Mouse (Mus musculus) left cerebral cortex, postnatal 25 days (tissue): ENCODE results near the gene Gm21964. TPM values are rescaled to one million over a fixed set of nuclear protein-coding genes. Genes with fewer than 3 reads are reported as not detected.

Experiments
- DNase-seq, 2 experiments: peaks; one replicate each; pipeline ENCODE4 v3.0.0; 2022; ENCODE audit warnings: low spot score in 2 of 2, mixed read lengths in 1 of 2
- intact Hi-C: fragments of 180-260 bp; cut with DNase I; formaldehyde crosslinking; loops from one replicate; pipeline ENCODE4 v1.15.1; 2025
- total RNA-seq, 2 experiments: library from RNA; stranded (reverse); gene quantifications; 2 replicates each; pipeline ENCODE4 v1.2.3; 2021

Gene Gm21964
- total RNA-seq = not detected

DNA sequence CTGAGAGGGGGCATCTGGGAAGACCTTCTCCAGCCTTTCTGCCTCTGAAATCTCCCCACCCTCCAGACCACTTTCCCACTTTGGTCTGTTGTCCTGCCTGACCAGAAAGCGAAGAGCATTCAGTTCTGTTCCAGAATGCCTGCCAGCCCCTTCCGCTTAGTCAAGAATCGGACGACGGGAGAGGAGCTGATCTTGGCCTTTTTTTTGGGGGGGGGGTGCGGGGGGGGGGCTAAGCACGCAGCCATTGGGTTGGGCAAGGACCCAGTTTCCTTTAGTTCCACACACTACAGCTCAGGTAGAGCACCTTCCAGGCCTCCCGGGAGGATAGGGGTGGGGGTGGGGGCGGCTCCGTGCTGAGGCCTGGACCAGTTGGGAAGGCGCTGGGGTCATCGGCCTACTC is at the start of gene Gm21964:
Gm21964 (plus strand) TSS at position 301 of the 400 bp plus-strand sequence.
- intact Hi-C loops = no loop called here

DNA sequence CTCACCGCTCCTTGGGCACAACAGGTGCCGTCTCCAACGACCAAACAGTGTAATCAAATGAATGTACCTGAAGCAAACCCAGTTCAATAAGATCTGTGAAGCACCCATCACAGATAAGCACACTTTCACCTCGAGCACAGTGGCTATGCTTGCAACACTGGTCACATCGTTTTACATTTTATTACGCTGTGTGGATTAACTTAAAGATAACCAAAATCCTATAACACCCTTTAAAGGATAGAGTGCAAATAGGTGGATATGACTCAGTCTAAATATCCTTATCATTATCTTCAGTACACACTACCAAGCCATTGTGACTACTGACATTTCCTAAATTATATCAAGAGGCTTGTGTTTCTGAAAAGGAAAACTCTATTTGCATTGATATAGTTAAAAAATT is 49.8 kb upstream of the Gm21964 start:
- no peak for DNase-seq
- intact Hi-C loops = no loop called here

More for the DNA sequence above, at the start of gene Gm21964:
- no peak for DNase-seq

DNA sequence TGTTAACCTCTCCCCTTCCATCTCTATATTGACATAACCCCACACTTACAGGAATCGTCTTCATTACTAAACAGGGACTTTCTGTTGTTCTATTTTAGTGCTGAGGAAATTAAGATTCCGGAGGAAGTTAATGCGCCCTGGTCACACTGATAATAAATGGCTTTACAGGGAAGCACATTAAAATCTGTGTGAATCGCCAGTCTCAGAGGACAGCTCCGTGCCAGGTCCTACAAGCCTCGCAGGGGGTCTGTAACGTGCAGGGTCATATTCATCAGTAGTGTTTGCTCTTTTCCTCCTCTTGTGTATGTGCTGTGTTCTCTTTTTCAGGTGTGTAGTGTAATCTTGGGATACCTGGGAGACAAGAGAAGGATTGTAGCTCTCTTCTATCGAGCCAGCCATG is 42.8 kb upstream of the Gm21964 start:
- intact Hi-C loops = no loop called here
- no peak for DNase-seq

DNA sequence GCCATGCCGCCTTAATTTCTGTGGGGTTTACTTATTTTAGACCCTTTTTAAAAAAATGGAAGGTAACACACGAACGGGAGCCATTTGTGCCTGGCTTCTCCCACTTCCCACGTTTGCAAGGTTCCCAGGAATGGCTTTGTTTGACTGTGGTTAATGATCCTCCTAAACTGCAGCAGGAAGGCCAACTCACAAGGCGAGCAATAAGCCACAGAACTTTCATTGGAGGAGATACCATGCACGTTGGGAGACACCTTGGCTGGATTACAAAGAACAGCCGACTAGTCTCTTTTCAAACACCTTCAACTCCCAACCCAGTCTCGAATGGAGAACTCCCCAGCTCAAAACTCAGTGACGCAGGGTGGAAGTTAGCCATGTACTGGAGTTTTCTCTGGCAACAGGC is 36.8 kb upstream of the Gm21964 start:
- intact Hi-C loops = no loop called here
- no peak for DNase-seq

DNA sequence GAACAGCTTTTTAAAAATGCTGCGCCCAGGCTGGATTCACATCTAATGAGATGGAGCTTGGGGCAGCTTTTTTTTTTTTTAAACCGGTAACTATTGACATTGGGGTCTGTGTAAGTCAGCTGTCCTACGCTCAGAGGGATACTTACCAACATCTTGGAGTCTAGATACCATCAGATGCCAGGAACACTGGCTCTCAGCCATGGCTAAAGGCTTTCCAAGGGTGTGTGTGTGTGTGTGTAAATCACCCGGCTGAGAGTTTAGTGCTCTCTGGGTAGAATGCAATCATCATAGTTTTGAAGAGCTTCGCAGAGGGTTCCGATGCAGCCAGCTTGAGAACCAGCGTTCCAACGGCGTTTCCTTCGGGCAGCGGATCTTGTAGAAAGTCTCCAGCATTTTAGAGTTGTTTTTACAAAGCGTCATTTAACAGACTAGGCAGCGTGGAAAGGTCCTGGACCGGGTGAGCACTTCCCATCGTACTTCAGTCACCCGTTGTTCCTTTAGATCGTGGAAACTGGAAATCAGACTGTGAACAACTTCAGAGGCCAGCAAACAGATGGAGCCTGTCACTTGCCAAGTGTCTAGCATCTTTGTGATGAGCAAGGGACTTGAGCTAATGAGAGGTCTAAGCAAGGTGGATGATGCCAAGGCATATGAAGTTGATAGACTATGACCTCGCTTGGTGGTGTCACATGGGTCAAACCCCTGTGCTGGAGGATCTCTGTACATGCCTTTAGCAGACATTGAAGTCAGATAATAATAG is 36.2 kb upstream of the Gm21964 start:
- no peak for DNase-seq
- intact Hi-C loops = no loop called here

DNA sequence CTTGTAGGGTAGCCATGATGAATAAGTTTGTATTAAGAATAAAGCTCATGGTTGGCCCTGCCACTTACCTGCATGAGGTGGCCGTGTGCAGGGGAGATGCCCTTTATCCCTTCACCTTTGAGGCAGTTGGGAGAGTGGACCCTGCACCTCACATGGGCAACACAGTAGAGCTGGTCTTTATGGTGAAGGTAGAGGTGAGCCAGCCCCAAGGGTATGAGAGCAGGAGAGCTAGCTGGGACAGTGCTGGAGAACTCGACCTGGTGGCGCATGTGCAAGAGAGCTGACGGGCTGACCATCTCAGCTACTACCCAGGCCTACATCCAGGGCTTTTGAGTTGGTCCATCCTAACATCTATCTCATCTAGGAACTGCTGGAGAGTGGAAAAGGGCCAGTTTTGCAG is 35.3 kb upstream of the Gm21964 start:
- no peak for DNase-seq
- intact Hi-C loops = no loop called here

DNA sequence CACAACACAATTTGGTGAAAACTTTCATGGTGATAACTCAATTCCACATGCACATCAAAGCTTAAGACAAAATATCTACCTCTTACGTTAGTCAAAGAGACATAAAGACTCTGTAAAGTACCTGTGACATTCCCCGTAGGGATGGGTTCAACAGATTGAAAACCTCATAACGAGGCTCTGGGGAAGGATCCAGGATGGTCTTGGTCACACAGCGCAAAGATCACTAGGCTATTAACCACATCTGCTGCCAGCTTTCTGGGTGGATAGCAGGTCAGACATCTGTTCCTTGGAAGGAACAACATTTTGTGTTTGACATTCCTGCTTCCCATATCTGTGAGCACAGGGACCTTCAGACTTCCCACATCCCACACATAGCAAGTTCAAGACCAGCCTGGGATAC is 31.3 kb upstream of the Gm21964 start:
- intact Hi-C loops = loop anchor here (10.0 kb wide), 1 partner anchor 205 kb away; the partner anchor contains the start of gene Phlpp2
- DNase-seq = no peak

DNA sequence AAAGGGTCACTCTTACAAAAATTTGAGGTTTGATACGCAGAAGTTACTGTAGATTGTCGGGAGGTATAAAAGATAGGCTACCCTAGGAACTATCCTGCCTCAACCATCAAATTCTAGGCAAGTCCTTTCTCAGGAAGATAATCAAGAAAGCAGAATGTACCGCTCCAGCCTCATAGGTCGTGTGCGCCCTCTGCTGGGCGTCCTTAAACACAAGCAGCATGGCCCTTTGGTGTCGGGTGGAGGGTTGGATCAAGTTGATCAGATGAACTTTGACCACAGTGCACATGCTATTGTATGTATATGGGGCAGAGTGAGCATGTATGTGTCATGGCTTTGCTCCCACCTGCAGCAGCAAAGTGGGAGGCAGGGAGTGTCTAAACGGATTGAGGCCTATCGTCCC is 29.4 kb upstream of the Gm21964 start:
- DNase-seq = peak; percentile 62
- intact Hi-C loops = loop anchor here (1.0 to 10.0 kb wide), 2 partner anchors 101 to 207 kb away; partner anchors contain the start of gene Phlpp2

DNA sequence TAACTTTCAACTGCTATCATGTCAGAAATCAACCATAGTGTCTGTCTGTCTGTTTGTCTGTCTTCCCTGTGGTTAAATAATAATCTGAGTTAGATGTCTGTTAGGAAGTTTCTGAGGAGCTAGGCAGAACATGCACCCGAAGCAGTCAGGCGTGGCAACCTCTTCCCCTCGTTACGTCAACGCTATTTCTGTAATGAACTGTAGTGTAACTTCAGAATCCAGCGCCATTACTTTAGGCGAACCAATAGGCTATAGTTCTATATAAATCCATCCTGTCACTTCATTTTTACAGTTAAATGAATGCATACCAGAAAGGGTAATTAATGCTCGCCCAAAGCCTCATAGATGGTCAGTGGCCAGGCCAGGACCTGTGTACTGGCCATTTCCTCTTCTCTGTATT is 26.5 kb upstream of the Gm21964 start:
- intact Hi-C loops = loop anchor here (10.0 kb wide), 1 partner anchor 210 kb away; the partner anchor contains the start of gene Phlpp2

DNA sequence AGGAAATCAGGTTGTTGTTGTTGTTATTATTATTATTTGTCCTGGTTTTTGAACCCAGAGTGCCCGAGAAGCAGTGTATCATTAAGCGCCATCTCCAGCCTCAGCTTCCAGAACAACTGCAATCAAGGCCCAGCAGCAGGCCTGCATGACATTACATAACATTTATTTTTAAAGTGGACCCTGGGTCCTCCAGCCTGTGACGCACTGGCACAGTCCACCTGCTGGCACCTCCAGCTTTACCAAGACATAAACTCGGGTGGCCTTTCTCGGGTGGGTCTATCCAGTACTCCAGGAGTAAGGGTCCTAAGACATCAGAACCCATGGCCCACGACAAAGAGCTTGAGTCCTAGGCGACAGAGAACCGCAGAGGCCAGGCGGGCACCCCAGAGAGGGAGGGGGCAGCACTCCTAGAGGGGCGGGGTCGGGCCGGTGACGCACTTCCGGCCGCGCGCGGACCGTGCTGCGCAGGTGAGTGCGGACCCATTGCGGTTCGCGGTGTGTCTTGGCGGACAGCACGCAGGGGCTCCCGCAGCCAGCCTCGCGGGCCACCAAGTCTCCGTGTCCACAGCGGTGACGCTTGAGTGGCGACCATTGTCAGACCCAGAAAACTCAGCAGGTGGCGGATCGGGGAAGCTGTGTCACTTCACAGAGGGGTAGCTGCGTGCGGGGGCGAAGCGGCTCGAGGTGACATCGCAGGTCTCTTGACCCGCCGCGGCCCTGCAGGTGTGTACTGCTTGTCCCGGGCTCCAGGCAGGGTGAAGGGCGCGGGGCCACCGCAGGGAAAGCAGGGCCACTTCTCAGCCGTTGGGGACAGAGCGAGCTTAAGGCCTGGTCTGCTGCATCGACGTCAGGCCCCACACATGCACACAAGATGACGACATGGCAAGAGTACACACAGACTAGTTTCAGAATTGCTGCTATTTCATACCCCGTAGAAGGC is 21.5 kb upstream of the Gm21964 start, which contains the start of gene Zfp612:
Zfp612 (plus strand) TSS at position 465 of the 940 bp plus-strand sequence.
- intact Hi-C loops = loop anchor here (10.0 kb wide), 1 partner anchor 215 kb away; the partner anchor contains the start of gene Phlpp2
- peak; percentile 75 to 76 for DNase-seq

More for the DNA sequence above, 26.5 kb upstream of the Gm21964 start:
- DNase-seq = no peak

DNA sequence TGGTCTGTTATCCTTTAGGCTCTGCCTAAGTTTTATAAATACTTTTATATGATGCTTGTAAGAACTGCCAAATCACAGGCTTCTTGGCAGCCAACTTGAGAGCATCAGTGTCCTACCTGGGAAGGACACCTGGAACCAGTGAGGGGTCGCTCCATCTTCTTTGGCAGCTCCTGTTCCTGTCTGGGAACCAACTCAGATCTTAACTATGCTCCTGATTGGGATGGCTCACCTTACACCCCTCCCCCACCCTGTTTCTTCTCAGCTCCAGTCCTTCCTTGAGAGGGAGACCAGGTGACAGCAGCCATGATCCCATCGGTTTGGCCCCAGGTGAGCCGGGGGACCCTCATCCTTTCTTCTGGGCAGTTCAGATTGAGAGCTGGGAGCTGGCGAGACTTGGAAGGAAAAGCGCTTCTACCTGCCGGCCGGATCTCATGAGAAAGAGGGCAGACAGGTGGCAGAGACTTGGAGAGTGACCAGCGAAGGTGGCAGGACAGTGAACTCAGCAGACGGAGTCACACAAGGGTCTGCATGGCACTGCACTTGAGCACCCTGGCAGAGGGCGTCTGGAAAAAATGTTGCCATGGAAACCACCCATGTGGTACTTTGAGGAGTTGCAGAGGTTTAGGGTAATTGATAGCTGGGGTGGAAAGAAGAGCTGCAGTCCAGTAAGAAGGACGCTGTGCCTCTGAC is 18.4 kb upstream of the Gm21964 start:
- intact Hi-C loops = no loop called here
- DNase-seq = no peak

DNA sequence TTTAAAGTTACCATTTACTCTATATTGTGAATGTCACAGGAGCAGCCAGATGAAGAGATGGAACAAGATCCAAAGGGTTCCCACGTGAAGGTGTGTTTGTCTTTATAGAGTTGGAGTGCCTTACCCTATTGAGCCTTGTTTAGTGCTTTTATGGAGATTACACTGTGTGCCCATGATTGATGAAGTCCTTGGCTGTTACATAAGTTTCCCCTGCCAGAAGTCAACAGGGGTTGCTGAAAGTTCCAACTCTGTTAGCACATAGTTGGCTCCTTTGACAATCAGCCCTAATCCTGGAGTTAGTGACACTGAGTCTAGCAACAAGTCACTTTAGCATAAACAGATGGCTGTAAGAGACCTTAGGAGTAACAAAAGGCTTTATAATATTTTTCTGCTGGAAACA is 9.1 kb upstream of the Gm21964 start:
- intact Hi-C loops = no loop called here
- no peak for DNase-seq

DNA sequence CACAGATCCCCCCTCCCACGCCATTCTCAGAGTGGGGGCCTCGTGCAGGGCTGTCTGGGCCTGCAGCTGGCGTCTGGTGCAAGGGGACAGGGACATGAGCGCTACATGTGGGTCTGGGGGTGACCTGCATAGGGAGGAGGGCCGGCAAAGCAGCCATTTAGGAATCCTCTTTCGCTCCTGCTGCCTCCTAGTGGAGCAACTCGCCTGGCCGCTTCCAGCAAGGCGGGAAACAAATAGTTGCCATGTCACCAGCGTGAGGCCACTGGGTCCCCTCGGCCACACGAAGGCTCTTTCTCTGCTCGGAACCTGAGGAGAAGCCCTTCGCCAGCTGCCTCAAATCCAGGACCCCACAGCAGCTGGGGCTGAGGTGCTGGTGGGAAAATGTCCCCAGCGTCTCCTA is 669 bp downstream of the Gm21964 start:
- no peak for DNase-seq
- intact Hi-C loops = no loop called here

DNA sequence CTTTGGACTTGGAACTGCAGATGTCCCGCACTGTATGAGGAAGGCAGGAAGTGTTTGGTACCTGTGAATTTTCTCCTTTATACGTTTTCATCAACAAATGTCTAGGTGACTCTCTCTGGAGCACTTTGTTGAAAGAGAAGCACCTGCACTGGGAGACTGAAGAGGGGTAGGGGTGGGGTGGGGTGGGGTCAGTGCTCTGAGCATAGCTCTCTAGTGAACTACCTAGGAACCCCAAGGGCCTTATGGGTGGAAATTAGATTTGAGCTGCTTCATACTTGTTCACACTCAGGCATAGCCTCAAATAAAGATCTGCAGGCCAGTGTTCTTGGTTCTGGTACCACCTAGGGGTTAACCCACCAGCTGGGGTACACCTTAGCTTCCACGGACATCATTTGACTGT is 1.6 kb downstream of the Gm21964 start, which contains the start of gene Gm17720:
Gm17720 (minus strand) TSS at position 101 of the 400 bp plus-strand sequence.
- intact Hi-C loops = no loop called here
- no peak for DNase-seq

DNA sequence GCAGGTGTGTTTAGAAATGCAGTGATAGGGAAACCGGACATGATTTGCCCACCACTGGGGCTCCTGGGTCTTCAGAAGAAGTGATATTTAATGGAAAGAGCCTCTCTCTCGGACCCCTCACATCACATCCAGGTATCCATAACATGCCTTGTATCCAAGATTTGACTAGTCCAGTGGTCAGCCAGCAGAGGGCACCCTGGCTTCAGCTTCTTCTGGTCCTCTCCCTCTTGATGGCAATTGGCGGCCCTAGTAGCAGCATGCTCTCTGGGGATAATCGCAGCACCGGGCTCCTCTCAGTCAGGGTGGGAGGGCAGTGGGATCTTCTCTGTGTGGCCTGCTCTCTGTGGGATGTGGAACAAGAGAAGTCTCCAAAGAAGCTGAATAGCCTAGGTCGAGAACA is 18.7 kb downstream of the Gm21964 start:
- peak; percentile 26 for DNase-seq
- intact Hi-C loops = no loop called here

DNA sequence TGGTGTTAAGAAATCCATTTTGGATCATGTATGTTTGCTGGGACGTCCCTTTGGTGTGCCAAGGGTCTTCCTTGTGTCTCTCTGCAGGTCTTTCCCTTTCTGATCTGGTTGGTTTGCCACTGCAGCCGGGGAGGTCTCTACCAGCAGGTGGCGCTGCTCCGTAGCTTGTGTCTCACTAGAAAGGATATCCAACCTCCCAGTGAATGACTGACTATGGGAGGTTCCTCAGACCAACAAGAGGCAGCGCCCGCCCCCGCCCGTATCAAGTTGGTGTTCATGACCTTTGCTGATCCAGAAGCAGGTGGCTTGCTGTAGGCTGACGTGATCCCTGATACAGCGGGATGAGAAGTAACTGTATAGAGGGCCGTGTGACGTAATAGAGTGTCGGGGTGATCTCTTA is 29.5 kb downstream of the Gm21964 start:
- peak; percentile 81 to 83 for DNase-seq
- intact Hi-C loops = loop anchor here (2.0 to 5.0 kb wide), 2 partner anchors 348 to 472 kb away; no protein-coding TSS in a partner anchor

DNA sequence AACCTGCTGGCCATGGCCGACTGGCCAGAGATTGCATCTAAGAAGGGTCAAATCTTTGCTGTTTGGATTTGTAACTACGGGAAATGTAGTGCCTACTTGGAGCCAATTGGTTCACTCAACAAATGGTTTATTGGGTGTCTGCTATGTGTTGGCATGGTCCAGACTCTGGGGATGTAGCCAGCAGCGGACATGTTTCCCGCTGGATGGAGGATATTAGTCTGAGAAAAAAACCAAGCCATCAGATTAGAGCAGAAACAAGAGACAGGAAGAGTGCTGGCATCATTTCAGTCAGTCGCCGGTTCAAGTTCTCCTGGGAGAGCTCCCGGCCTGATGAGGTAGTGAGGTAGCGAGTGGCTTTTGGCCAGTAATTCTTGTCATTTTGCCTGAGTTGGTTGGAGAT is 33.2 kb downstream of the Gm21964 start:
- DNase-seq = no peak
- intact Hi-C loops = loop anchor here (5.0 kb wide), 1 partner anchor 468 kb away; no protein-coding TSS in a partner anchor

DNA sequence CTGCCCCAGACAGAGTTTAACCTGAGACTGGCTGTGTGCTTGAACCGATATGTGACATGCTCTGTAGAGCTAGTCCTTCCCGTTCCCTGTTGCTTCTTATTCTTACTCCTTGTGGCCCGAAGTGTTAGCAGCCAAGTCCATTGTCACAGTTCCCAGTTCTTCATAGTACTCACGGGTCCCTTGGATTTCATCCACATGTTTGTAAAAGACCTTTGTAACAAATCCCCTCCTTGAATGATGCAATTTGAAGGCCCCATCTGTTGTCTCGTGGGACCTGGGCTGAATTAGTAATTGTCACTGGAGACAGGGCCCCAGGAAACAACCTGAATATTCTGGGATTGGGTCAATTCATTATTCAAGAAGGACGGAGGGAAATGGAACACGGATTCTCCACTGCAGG is 34.5 kb downstream of the Gm21964 start:
- DNase-seq = no peak
- intact Hi-C loops = no loop called here

DNA sequence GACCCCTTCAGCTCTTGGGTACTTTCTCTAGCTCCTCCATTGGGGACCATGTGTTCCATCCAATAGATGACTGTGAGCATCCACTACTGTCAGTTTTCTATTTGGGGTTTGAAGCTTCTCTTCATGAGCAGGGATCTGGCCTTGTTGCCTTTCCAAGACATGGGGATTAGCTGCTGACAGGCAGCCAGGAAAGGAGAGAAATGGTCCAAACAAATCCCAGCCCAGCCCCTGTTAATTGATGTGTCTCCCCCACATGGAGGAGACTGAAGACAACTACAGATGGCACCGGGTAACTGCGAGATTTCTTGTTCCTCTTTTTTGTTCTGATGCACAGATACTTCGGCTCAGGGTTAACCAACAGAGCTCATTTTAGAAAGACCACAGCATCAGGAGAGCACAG is 39.1 kb downstream of the Gm21964 start:
- DNase-seq = no peak
- intact Hi-C loops = no loop called here

DNA sequence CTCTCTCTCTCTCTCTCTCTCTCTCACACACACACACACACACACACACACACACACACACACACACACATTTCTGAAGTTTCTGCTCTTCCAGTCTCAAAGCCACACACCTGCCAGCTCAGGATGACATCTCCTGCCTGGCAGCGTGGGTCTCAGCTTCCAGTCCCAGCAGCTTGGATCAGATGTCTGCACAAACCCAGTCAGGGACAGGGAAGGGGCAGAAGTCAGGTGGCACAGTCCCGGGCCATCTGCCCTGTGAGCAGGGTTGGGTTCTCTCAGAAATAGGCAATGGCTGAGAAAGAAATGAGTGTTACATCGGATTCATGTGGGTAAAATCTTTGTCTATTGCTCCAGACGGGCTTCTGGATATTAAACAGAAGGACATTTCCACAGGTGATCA is 39.8 kb downstream of the Gm21964 start:
- no peak for DNase-seq
- intact Hi-C loops = no loop called here
